Mouse (Mus musculus): ENCODE data around the gene Dazap2.
"Not testable (repeated sequence)": the region's sequence is repeated elsewhere in the genome, so short reads cannot be mapped to it uniquely, and the experiment has no call there.

Dazap2 gene

GRCm38 (mm10) chr15:100611951-100612350 lies 3.2 kb upstream of the Dazap2 start:
- DNase-seq (ENCODE audit: low spot score in 2 of 2) = no peak

GRCm38 (mm10) chr15:100612432-100612831 lies 2.7 kb upstream of the Dazap2 start:
- DNase-seq (ENCODE audit: low spot score in 2 of 2) = no peak

GRCm38 (mm10) chr15:100613584-100613983 lies 1.6 kb upstream of the Dazap2 start:
- peak; percentile 55 to 81 for DNase-seq (ENCODE audit: low spot score in 2 of 2)

- peak; percentile 22 to 30 for DNase-seq (ENCODE audit: low spot score in 2 of 2)
Observed at GRCm38 (mm10) chr15:100614218-100614995, 742 bp upstream of the Dazap2 start.

- peak; percentile 89 to 94 for DNase-seq (ENCODE audit: low spot score in 2 of 2)
Observed at GRCm38 (mm10) chr15:100615825-100616220, 674 bp downstream of the Dazap2 start.

GRCm38 (mm10) chr15:100616221-100616620 lies 1.1 kb downstream of the Dazap2 start:
- DNase-seq (ENCODE audit: low spot score in 2 of 2) = no peak

GRCm38 (mm10) chr15:100619200-100619599 lies 4.1 kb downstream of the Dazap2 start:
- no peak for DNase-seq (ENCODE audit: low spot score in 2 of 2)

GRCm38 (mm10) chr15:100621671-100622070 lies 6.5 kb downstream of the Dazap2 start:
- DNase-seq (ENCODE audit: low spot score in 2 of 2) = not testable (repeated sequence)

- no peak for DNase-seq (ENCODE audit: low spot score in 2 of 2)
Observed at GRCm38 (mm10) chr15:100622164-100622563, 7.0 kb downstream of the Dazap2 start.

GRCm38 (mm10) chr15:100623754-100624153 lies 8.6 kb downstream of the Dazap2 start:
- DNase-seq (ENCODE audit: low spot score in 2 of 2) = no peak

- DNase-seq (ENCODE audit: low spot score in 2 of 2) = no peak
Observed at GRCm38 (mm10) chr15:100624435-100624834, 9.3 kb downstream of the Dazap2 start.

- no peak for DNase-seq (ENCODE audit: low spot score in 2 of 2)
Observed at GRCm38 (mm10) chr15:100627287-100627686, 12.1 kb downstream of the Dazap2 start.

- DNase-seq (ENCODE audit: low spot score in 2 of 2) = no peak
Observed at GRCm38 (mm10) chr15:100627774-100628370, 12.7 kb downstream of the Dazap2 start.

GRCm38 (mm10) chr15:100628797-100629196 lies 13.6 kb downstream of the Dazap2 start:
- no peak for DNase-seq (ENCODE audit: low spot score in 2 of 2)

- DNase-seq (ENCODE audit: low spot score in 2 of 2) = no peak
Observed at GRCm38 (mm10) chr15:100630126-100630525, 15.0 kb downstream of the Dazap2 start.

- DNase-seq (ENCODE audit: low spot score in 2 of 2) = no peak
Observed at GRCm38 (mm10) chr15:100631454-100632170, 16.5 kb downstream of the Dazap2 start.

- DNase-seq (ENCODE audit: low spot score in 2 of 2) = no peak
Observed at GRCm38 (mm10) chr15:100632323-100632722, 17.2 kb downstream of the Dazap2 start.

GRCm38 (mm10) chr15:100633341-100633740 lies 18.2 kb downstream of the Dazap2 start:
- DNase-seq (ENCODE audit: low spot score in 2 of 2) = no peak

GRCm38 (mm10) chr15:100635239-100635638 lies 20.1 kb downstream of the Dazap2 start:
- no peak for DNase-seq (ENCODE audit: low spot score in 2 of 2)

- no peak for DNase-seq (ENCODE audit: low spot score in 2 of 2)
Observed at GRCm38 (mm10) chr15:100635851-100636645, 20.9 kb downstream of the Dazap2 start.

- DNase-seq (ENCODE audit: low spot score in 2 of 2) = no peak
Observed at GRCm38 (mm10) chr15:100636700-100637501, 21.8 kb downstream of the Dazap2 start, which contains the start of gene Smagp. Gene Smagp, minus strand, starts transcription at chr15:100636940.

All from cerebellum, postnatal 4 days (tissue).